In the genomic region with DNA sequence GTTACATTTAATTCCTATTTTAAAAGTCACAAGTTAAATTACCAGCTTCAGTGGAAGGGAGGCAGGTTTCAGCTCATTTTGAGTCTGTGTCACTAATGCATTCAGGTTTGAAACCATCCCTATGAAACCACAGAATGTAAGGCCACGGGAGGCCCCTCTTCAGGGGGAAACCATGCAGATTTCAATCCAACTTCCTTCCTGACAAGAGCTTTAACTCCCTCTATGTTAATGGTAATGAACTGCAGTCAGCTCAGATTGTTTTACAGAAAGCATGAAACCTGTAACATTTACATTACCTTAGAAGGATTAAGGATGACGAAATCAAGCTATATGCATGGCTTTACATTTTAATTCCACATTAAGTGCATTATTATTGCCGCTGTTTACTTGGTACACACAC, we compare ENCODE assay signal across 23 mouse cellular contexts. TPM values are rescaled to one million over a fixed set of nuclear protein-coding genes. Genes with fewer than 3 reads are reported as not detected.
DNase-seq lines count a peak whose midpoint lies in the region; ATAC-seq and TF ChIP-seq lines count a peak whose summit lies in the region.
"Had no signal": no experiment of that assay in that cellular context is flagged by ENCODE, and none has a peak within 500 bp of the region (broad histone marks: within the 10 kb centered on the region; RNA-seq: fewer than 3 reads in every experiment).

No protein-coding gene starts in this region.

- no peak overlapping the region for H3K4me3 ChIP-seq in layer of hippocampus, adult 2 months
- H3K4me3 ChIP-seq: embryonic facial prominence, embryonic 13.5 days; forebrain, embryonic 13.5 days; heart, embryonic 10.5 days; limb, embryonic 10.5 days; midbrain, embryonic 12.5 days had no signal

- DNase-seq in layer of hippocampus, adult 2 months (ENCODE audit: low spot score in 2 of 2): no peak
- DNase-seq in layer of hippocampus, postnatal 25 days (ENCODE audit: extremely low spot score in 1 of 2, low spot score in 1 of 2): no peak
- DNase-seq in A20 (ENCODE audit: low read depth, low spot score) (peak; percentile 13), ES-CJ7 (ENCODE audit: low read depth, low spot score) (peak; percentile 30)
- no peak for DNase-seq in spleen, adult 18-20 months
- no peak for DNase-seq in kidney, postnatal 4 days
- DNase-seq: adrenal gland, postnatal 36 days; cerebellum, adult 11 months; cerebellum, adult 9-11 months; gastrocnemius, postnatal 10 days; heart, postnatal 4 days; kidney, adult 18-20 months; lung, postnatal 10 days; thymus, postnatal 36 days had no signal

- H3K27ac ChIP-seq in layer of hippocampus, adult 2 months: no peak overlapping the region
- H3K27ac ChIP-seq: embryonic facial prominence, embryonic 13.5 days; forebrain, embryonic 13.5 days; heart, embryonic 10.5 days; limb, embryonic 10.5 days; midbrain, embryonic 12.5 days had no signal

- ATAC-seq in hematopoietic stem cell, adult 5-6 weeks (replicated peaks in 1 of 2; ENCODE audit: insufficient read depth in 1 of 2, low FRiP score in 2 of 2, low TSS enrichment in 1 of 2, low read depth in 1 of 2, poor library complexity in 2 of 2, severe bottlenecking in 2 of 2): peak; percentile 37 to 39; a peak in 1 of 4 replicates
- ATAC-seq: forebrain, embryonic 13.5 days; hindbrain, embryonic 16.5 days had no signal

- TF ChIP-seq CTCF in layer of hippocampus, adult 2 months (conservative IDR thresholded peaks at IDR 0.05): peak; percentile 12; the same call in 1 of the 2 replicates

RNA-seq across cellular contexts. Expression of gene Pex7, which starts 15.8 kb away (rescaled TPM):
- 10 to 100 TPM; 19.3 to 22.0 TPM for total RNA-seq in layer of hippocampus, adult 2 months (2021)
- total RNA-seq in layer of hippocampus, postnatal 25 days (2021): 10 to 100 TPM; 21.9 to 23.2 TPM
- total RNA-seq in hematopoietic stem cell, adult 5-6 weeks (2017): 50.3 and 52.9 TPM in 2 replicates

RNA-seq across cellular contexts. Expression of gene Slc35d3, which starts 40.4 kb away (rescaled TPM):
- total RNA-seq in layer of hippocampus, adult 2 months (2021): under 1 TPM; 0.31 to 0.52 TPM
- under 1 TPM; 0.44 to 0.70 TPM for total RNA-seq in layer of hippocampus, postnatal 25 days (2021)
- 10.1 and 11.3 TPM in 2 replicates for total RNA-seq in hematopoietic stem cell, adult 5-6 weeks (2017)
- total RNA-seq: gastrocnemius, postnatal 10 days; liver, adult 2 months; neutrophil, adult 5-6 weeks had no signal

RNA-seq across cellular contexts. Expression of gene Map3k5, which starts 42.6 kb away (rescaled TPM):
- 10 to 100 TPM; 30.6 to 33.1 TPM for total RNA-seq in layer of hippocampus, adult 2 months (2021)
- 10 to 100 TPM; 22.6 to 23.5 TPM for total RNA-seq in layer of hippocampus, postnatal 25 days (2021)
- 22.7 and 29.0 TPM in 2 replicates for total RNA-seq in hematopoietic stem cell, adult 5-6 weeks (2017)

Comparison
In these comparisons a context has a peak if more than half of its experiments do, and no peak if none do; other contexts are left out.
1. DNase-seq: peak in A20 (single experiment) and ES-CJ7 (single experiment); none in layer of hippocampus, adult 2 months (0 of 2), layer of hippocampus, postnatal 25 days (0 of 2), spleen, adult 18-20 months (0 of 2) and kidney, postnatal 4 days (0 of 2).